39 mouse cellular contexts compared by ENCODE assay signal in genomic region chr14:44008021-44008420, GRCm38 (mm10). TPM values are rescaled to one million over a fixed set of nuclear protein-coding genes. Genes with fewer than 3 reads are reported as not detected.
"Had no signal": no experiment of that assay in that cellular context is flagged by ENCODE, and none has a peak within 500 bp of the region (broad histone marks: within the 10 kb centered on the region; RNA-seq: fewer than 3 reads in every experiment).

No protein-coding gene starts in this region.

RNA-seq across cellular contexts. Expression of gene Ang6, which starts 6.0 kb away (rescaled TPM):
- total RNA-seq: left cerebral cortex, postnatal 10 days; left cerebral cortex, postnatal 14 days; left cerebral cortex, postnatal 25 days; left cerebral cortex, postnatal 36 days; left cerebral cortex, postnatal 4 days; liver, adult 2 months; megakaryocyte, adult 5-6 weeks; megakaryocyte-erythroid progenitor cell, adult 5-6 weeks; midbrain, postnatal 0 days; monocyte, adult 5-6 weeks had no signal
- polyA plus RNA-seq: limb, embryonic 10.5 days; limb, embryonic 11.5 days; limb, embryonic 12.5 days; limb, embryonic 13.5 days; limb, embryonic 14.5 days; limb, embryonic 15.5 days; liver, adult 2 months; liver, embryonic 11.5 days; liver, embryonic 12.5 days; liver, embryonic 13.5 days; liver, embryonic 15.5 days; liver, postnatal 0 days; lung, adult 2 months; lung, embryonic 14.5 days; lung, embryonic 15.5 days; lung, embryonic 16.5 days; lung, postnatal 0 days; macrophage; midbrain, embryonic 10.5 days; midbrain, embryonic 11.5 days; midbrain, embryonic 12.5 days; midbrain, embryonic 13.5 days; midbrain, embryonic 14.5 days; midbrain, embryonic 15.5 days; midbrain, embryonic 16.5 days; midbrain, postnatal 0 days; myocyte; neural tube, embryonic 11.5 days; neural tube, embryonic 12.5 days had no signal

RNA-seq across cellular contexts. Expression of gene Ang5, which starts 51.2 kb away (rescaled TPM):
- total RNA-seq: left cerebral cortex, postnatal 10 days; left cerebral cortex, postnatal 14 days; left cerebral cortex, postnatal 25 days; left cerebral cortex, postnatal 36 days; left cerebral cortex, postnatal 4 days; liver, adult 2 months; megakaryocyte, adult 5-6 weeks; megakaryocyte-erythroid progenitor cell, adult 5-6 weeks; midbrain, postnatal 0 days; monocyte, adult 5-6 weeks had no signal
- polyA plus RNA-seq: limb, embryonic 10.5 days; limb, embryonic 11.5 days; limb, embryonic 12.5 days; limb, embryonic 13.5 days; limb, embryonic 14.5 days; limb, embryonic 15.5 days; liver, adult 2 months; liver, embryonic 11.5 days; liver, embryonic 12.5 days; liver, embryonic 13.5 days; liver, embryonic 14.5 days; liver, embryonic 15.5 days; liver, embryonic 16.5 days; liver, postnatal 0 days; lung, adult 2 months; lung, embryonic 14.5 days; lung, embryonic 15.5 days; lung, embryonic 16.5 days; lung, postnatal 0 days; macrophage; midbrain, embryonic 10.5 days; midbrain, embryonic 11.5 days; midbrain, embryonic 12.5 days; midbrain, embryonic 13.5 days; midbrain, embryonic 14.5 days; midbrain, embryonic 15.5 days; midbrain, embryonic 16.5 days; midbrain, postnatal 0 days; myocyte; neural tube, embryonic 11.5 days; neural tube, embryonic 12.5 days had no signal
